Mouse (Mus musculus) small intestine, adult 2 months (tissue): ENCODE measurements around the gene Lztr1.

Source experiments
- CTCF ChIP-seq: fragments of 200-500 bp; IDR thresholded peaks from 2 replicates; pipeline ENCODE4 v1.5.1; 2012; ENCODE audit warnings: low read depth, mild to moderate bottlenecking, control low read depth, inconsistent platforms, low read length, moderate library complexity, mixed read lengths; ENCODE audit not compliant: insufficient replicate concordance, insufficient read length; ENCODE audit errors: extremely low read depth
- POLR2A ChIP-seq: fragments of 200-500 bp; IDR thresholded peaks from 2 replicates; pipeline ENCODE4 v1.6.1; 2012; ENCODE audit warnings: low read depth, mild to moderate bottlenecking, control low read depth, inconsistent platforms, low read length, moderate library complexity

DNA sequence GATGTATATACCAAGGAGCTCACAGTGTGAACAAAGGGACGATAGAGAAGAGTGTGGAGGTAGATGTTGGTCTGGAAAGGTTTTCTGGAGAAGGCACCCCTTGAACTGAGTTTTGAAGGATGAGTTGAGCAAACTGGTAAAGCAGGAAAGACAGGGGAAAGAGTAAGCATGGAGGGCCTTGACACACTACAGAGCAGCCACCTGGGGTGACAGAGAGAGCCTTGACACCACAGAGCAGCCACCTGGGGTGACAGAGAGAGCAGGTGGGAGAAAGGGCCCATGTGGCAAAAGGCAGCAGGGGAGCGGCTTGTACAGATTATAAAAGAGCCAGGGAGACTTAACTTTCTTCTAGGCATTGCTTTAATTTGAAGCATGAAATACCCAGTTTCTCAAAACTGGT, 33.7 kb upstream of the Lztr1 start:
- TF ChIP-seq CTCF (no peak), POLR2A (no peak)
